ENCODE assay signal across 12 mouse cellular contexts in the genomic region with DNA sequence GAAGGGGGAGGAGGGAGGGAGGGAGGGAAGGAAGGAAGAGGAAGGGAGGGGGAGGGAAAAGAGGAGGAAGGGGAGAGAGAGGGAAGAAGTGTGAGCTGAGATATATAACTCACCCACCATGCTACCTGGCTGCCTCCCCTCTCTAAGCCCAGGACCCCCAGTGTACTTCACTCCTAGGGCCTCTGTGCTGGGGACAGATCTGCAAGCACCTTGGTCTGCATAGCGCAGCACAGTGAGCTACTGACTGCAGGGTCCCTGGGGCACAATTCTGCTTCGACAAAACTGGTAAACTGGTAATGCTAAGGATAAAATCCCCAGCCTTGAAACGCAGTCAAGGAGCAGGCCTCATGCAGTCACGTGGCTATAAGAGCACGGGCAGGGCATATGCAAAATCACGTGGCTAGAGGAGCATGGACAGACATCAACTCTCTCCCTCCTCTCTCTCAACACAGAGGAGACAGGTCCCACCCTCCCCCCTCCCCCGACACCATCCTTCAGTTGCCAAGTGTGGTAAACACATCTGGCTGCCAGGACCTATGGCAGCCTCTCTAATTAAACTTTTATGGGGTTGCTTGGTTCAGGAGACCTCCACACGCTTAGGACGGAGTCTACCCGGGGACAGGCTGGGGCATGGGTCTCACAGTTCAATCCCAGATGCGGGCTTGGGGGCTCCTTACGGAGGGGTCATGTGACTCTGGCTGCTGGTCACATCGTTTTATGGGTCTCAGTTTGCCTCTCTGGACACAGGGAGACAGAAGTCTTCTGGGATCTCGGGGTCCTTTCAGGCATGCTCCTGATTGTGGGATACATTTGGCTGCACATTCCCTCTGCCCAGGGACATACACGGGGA. TPM values are rescaled to one million over a fixed set of nuclear protein-coding genes. Genes with fewer than 3 reads are reported as not detected.
DNase-seq lines count a peak whose midpoint lies in the region; ATAC-seq lines count a peak whose summit lies in the region.
"Had no signal": no experiment of that assay in that cellular context is flagged by ENCODE, and none has a peak within 500 bp of the region (broad histone marks: within the 10 kb centered on the region; RNA-seq: fewer than 3 reads in every experiment).

No protein-coding gene starts in this region.

- no peaks in the 10 kb centered on the region for H3K9me3 ChIP-seq in heart, embryonic 14.5 days (ENCODE audit: control insufficient read depth, low read length)
- no peaks in the 10 kb centered on the region for H3K9me3 ChIP-seq in lung, embryonic 15.5 days
- no peaks in the 10 kb centered on the region for H3K9me3 ChIP-seq in embryonic facial prominence, embryonic 14.5 days (ENCODE audit: control insufficient read depth, low read length)
- H3K9me3 ChIP-seq in limb, embryonic 15.5 days, result no peaks in the 10 kb centered on the region
- H3K9me3 ChIP-seq in midbrain, embryonic 16.5 days (replicated peaks; ENCODE audit: control insufficient read depth, low read length, poor library complexity, severe bottlenecking), result no peaks in the 10 kb centered on the region

- intact Hi-C loops in heart, postnatal 36 days (cut with DNase I), result no loop called here

- H3K36me3 ChIP-seq in heart, embryonic 14.5 days (ENCODE audit: control insufficient read depth, insufficient read depth, low read length), result no peaks in the 10 kb centered on the region
- no peaks in the 10 kb centered on the region for H3K36me3 ChIP-seq in lung, embryonic 15.5 days
- no peaks in the 10 kb centered on the region for H3K36me3 ChIP-seq in embryonic facial prominence, embryonic 14.5 days (ENCODE audit: control insufficient read depth, insufficient read depth, low read length)
- no peaks in the 10 kb centered on the region for H3K36me3 ChIP-seq in limb, embryonic 15.5 days
- H3K36me3 ChIP-seq in midbrain, embryonic 16.5 days (ENCODE audit: control insufficient read depth, insufficient read depth, low read length), result no peaks in the 10 kb centered on the region

- H3K4me1 ChIP-seq in heart, embryonic 14.5 days (ENCODE audit: control insufficient read depth in 2 of 2, insufficient read depth in 2 of 2, low read length in 2 of 2), result peaks cover 61 to 77% of the 10 kb centered on the region in 2 experiments
- H3K4me1 ChIP-seq in lung, embryonic 15.5 days, result peaks cover 44% of the 10 kb centered on the region
- H3K4me1 ChIP-seq in embryonic facial prominence, embryonic 14.5 days (ENCODE audit: control insufficient read depth, insufficient read depth, low read length), result peaks cover 25% of the 10 kb centered on the region
- H3K4me1 ChIP-seq in limb, embryonic 15.5 days, result peaks cover 54% of the 10 kb centered on the region
- H3K4me1 ChIP-seq in midbrain, embryonic 16.5 days (ENCODE audit: control insufficient read depth, insufficient read depth, low read length), result peaks cover 3% of the 10 kb centered on the region; the same call in 1 of the 2 replicates

- no peak overlapping the region for H3K4me2 ChIP-seq in heart, embryonic 14.5 days (ENCODE audit: low read length)
- no peak overlapping the region for H3K4me2 ChIP-seq in lung, embryonic 15.5 days
- H3K4me2 ChIP-seq in embryonic facial prominence, embryonic 14.5 days (ENCODE audit: low read depth, low read length), result 0 out of 2 replicates have a peak overlapping the region, but pooled peaks have one; percentile 10
- H3K4me2 ChIP-seq in limb, embryonic 15.5 days, result peak overlapping the region; percentile 25; the same call in 1 of the 2 replicates
- H3K4me2 ChIP-seq in midbrain, embryonic 16.5 days (ENCODE audit: low read length), result no peak overlapping the region

- H3K9ac ChIP-seq in heart, embryonic 14.5 days (ENCODE audit: low read length), result peak overlapping the region; percentile 25; the same call in 1 of the 2 replicates
- no peak overlapping the region for H3K9ac ChIP-seq in lung, embryonic 15.5 days
- no peak overlapping the region for H3K9ac ChIP-seq in embryonic facial prominence, embryonic 14.5 days (ENCODE audit: low read depth, low read length)
- H3K9ac ChIP-seq in limb, embryonic 15.5 days, result no peak overlapping the region
- H3K9ac ChIP-seq in midbrain, embryonic 16.5 days (ENCODE audit: low read depth, low read length), result no peak overlapping the region

- no peaks in the 10 kb centered on the region for H3K27me3 ChIP-seq in heart, embryonic 14.5 days (ENCODE audit: control insufficient read depth, insufficient read depth, low read length)
- no peaks in the 10 kb centered on the region for H3K27me3 ChIP-seq in lung, embryonic 15.5 days
- no peaks in the 10 kb centered on the region for H3K27me3 ChIP-seq in embryonic facial prominence, embryonic 14.5 days (replicated peaks; ENCODE audit: control insufficient read depth, insufficient read depth, low read length)
- H3K27me3 ChIP-seq in limb, embryonic 15.5 days, result no peaks in the 10 kb centered on the region
- H3K27me3 ChIP-seq in midbrain, embryonic 16.5 days (ENCODE audit: control insufficient read depth, insufficient read depth, low read depth, low read length), result no peaks in the 10 kb centered on the region

- no peak for ATAC-seq in heart, embryonic 14.5 days (ENCODE audit: insufficient number of reproducible peaks, insufficient read depth, low FRiP score, low read depth)
- ATAC-seq in lung, embryonic 15.5 days (ENCODE audit: borderline replicate concordance, extremely low read depth, low FRiP score, low TSS enrichment), result peak; percentile 16; the same call in 1 of the 2 replicates
- peak; percentile 27; the same call in 1 of the 2 replicates for ATAC-seq in embryonic facial prominence, embryonic 14.5 days (ENCODE audit: low read depth)
- ATAC-seq in limb, embryonic 15.5 days (ENCODE audit: insufficient number of reproducible peaks, low FRiP score, low TSS enrichment, low read depth), result peak; percentile 20; the same call in 1 of the 2 replicates
- no peak for ATAC-seq in midbrain, embryonic 16.5 days

- peak overlapping the region; percentile 44 to 61; a peak in 2 of 4 replicates for H3K27ac ChIP-seq in heart, embryonic 14.5 days (replicated peaks in 1 of 2; ENCODE audit: control insufficient read depth in 1 of 2, insufficient read depth in 1 of 2, low read depth in 2 of 2, low read length in 2 of 2)
- peak overlapping the region; percentile 82 for H3K27ac ChIP-seq in lung, embryonic 15.5 days
- peak overlapping the region; percentile 74 for H3K27ac ChIP-seq in embryonic facial prominence, embryonic 14.5 days (replicated peaks; ENCODE audit: low read depth, low read length)
- peak overlapping the region; percentile 79 for H3K27ac ChIP-seq in limb, embryonic 15.5 days
- H3K27ac ChIP-seq in midbrain, embryonic 16.5 days (ENCODE audit: low read length), result no peak overlapping the region

- no peak for DNase-seq in heart, postnatal 36 days
- no peak for DNase-seq in lung, postnatal 4 days
- DNase-seq in embryonic facial prominence, embryonic 14.5 days (ENCODE audit: low spot score), result peak; percentile 51
- no peak for DNase-seq in gastrocnemius, adult 8-10 months (ENCODE audit: low spot score in 2 of 2)
- DNase-seq: kidney, postnatal 10 days had no signal

- no peak overlapping the region for H3K4me3 ChIP-seq in heart, embryonic 14.5 days (ENCODE audit: control insufficient read depth in 1 of 2, insufficient read depth in 1 of 2, low read depth in 1 of 2, low read length in 2 of 2)
- H3K4me3 ChIP-seq in lung, embryonic 15.5 days, result no peak overlapping the region
- no peak overlapping the region for H3K4me3 ChIP-seq in embryonic facial prominence, embryonic 14.5 days (ENCODE audit: low read depth, low read length)
- H3K4me3 ChIP-seq in limb, embryonic 15.5 days, result no peak overlapping the region
- H3K4me3 ChIP-seq in midbrain, embryonic 16.5 days (ENCODE audit: low read depth, low read length), result no peak overlapping the region

- WGBS in heart, embryonic 14.5 days, result 36% methylated on average over 15 of the region's 15 CpGs
- 17% methylated on average over 15 of the region's 15 CpGs for WGBS in lung, embryonic 15.5 days
- 17% methylated on average over 15 of the region's 15 CpGs for WGBS in embryonic facial prominence, embryonic 14.5 days
- WGBS in limb, embryonic 15.5 days, result 6% methylated on average over 15 of the region's 15 CpGs
- 39% methylated on average over 15 of the region's 15 CpGs for WGBS in midbrain, embryonic 16.5 days

RNA-seq across cellular contexts. Expression of a gene that starts 39.6 kb away (rescaled TPM):
- 0.91 and 1.1 TPM in 2 replicates for polyA plus RNA-seq in heart, embryonic 14.5 days (2014; fragmentation: Nextera tagmentation; extraction: Ambion mirVana)
- 1 to 10 TPM in 1 of 2 experiments, under 1 TPM in 1; 0.28 to 1.8 TPM for total RNA-seq in heart, postnatal 36 days (2021)
- 0.42 and 0.57 TPM in 2 replicates for polyA plus RNA-seq in lung, embryonic 15.5 days (2015; fragmentation: Nextera tagmentation; extraction: Ambion mirVana)
- 2.1 and 2.3 TPM in 2 replicates for polyA plus RNA-seq in embryonic facial prominence, embryonic 14.5 days (2014; fragmentation: Nextera tagmentation; extraction: Ambion mirVana)
- polyA plus RNA-seq in limb, embryonic 15.5 days (2015; fragmentation: Nextera tagmentation; extraction: Ambion mirVana), result 1.0 and 1.8 TPM in 2 replicates
- 0.60 and 2.3 TPM in 2 replicates for polyA plus RNA-seq in midbrain, embryonic 16.5 days (2015; fragmentation: Nextera tagmentation; extraction: Ambion mirVana)
- under 1 TPM in 2 of 4 experiments, not detected in 2; 0.41 to 0.83 TPM for total RNA-seq in gastrocnemius, adult 8-10 months (2022)

RNA-seq across cellular contexts. Expression of a gene that starts 51.0 kb away (rescaled TPM):
- not detected in 2 replicates for polyA plus RNA-seq in heart, embryonic 14.5 days (2014; fragmentation: Nextera tagmentation; extraction: Ambion mirVana)
- total RNA-seq in heart, postnatal 36 days (2021), result not detected
- not detected in 2 replicates for polyA plus RNA-seq in lung, embryonic 15.5 days (2015; fragmentation: Nextera tagmentation; extraction: Ambion mirVana)
- not detected in 2 replicates for polyA plus RNA-seq in embryonic facial prominence, embryonic 14.5 days (2014; fragmentation: Nextera tagmentation; extraction: Ambion mirVana)
- polyA plus RNA-seq in limb, embryonic 15.5 days (2015; fragmentation: Nextera tagmentation; extraction: Ambion mirVana), result not detected in 2 replicates
- polyA plus RNA-seq in midbrain, embryonic 16.5 days (2015; fragmentation: Nextera tagmentation; extraction: Ambion mirVana), result not detected in 2 replicates
- not detected for total RNA-seq in gastrocnemius, adult 8-10 months (2022)
- total RNA-seq: left cerebral cortex, adult 8-10 months had no signal
- polyA plus RNA-seq: embryonic facial prominence, embryonic 11.5 days; urinary bladder, adult 2 months had no signal

Comparison
In these comparisons a context has a peak if more than half of its experiments do, and no peak if none do; other contexts are left out.
1. ATAC-seq: peak in lung, embryonic 15.5 days (single experiment), embryonic facial prominence, embryonic 14.5 days (single experiment) and limb, embryonic 15.5 days (single experiment); none in heart, embryonic 14.5 days (single experiment) and midbrain, embryonic 16.5 days (single experiment).
2. H3K4me2 ChIP-seq: peak in embryonic facial prominence, embryonic 14.5 days (single experiment) and limb, embryonic 15.5 days (single experiment); none in heart, embryonic 14.5 days (single experiment), lung, embryonic 15.5 days (single experiment) and midbrain, embryonic 16.5 days (single experiment).